Mouse (Mus musculus) E14TG2a.4 (cell line): ENCODE data around the gene Ms4a10.

Experiments
- CTCF ChIP-seq: conservative IDR thresholded peaks from 2 replicates; pipeline ENCODE4 v1.5.1; 2014; ENCODE audit warnings: low read length
- POU5F1 ChIP-seq: IDR thresholded peaks from 2 replicates; pipeline ENCODE4 v1.6.1; 2014; ENCODE audit warnings: low read length, borderline replicate concordance

DNA sequence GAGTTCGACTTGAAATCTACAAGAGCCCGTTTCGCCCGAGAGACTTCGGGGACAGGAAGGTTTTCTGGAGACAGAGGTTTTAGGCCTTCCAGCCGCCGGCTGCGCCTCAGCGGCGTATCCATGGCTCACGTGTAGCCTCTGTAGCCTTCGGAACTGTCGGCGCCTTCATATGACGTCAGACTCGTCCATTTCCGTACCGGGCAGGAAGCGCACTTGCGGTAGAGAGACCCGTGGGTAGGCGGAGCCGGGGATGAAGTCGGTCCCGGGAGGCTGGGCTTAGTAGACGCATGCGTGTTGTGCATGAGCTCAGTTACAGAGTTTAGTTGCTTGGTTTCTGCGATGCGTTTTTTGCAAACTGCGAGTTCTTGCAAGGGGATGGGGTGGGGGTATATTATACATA lies 25.4 kb downstream of the Ms4a10 start, which contains the start of gene Ccdc86:
- TF ChIP-seq CTCF (no peak), POU5F1 (no peak)
